Mouse (Mus musculus) liver, embryonic 14.5 days (tissue): ENCODE measurements at regions not wholly inside any gene's neighbourhood (a gene's known extent, or its start where the extent isn't known, plus 50 kb on each side); places are given as distances from the start of the nearest gene placed in this dataset.

Experiments
- ATAC-seq: fragments of 200-750 bp; cut with Nextera tagmentation; 2 replicates; pipeline ENCODE4 v1.8.0; 2017; ENCODE audit warnings: moderate number of reproducible peaks, mild to moderate bottlenecking, moderate library complexity; ENCODE audit not compliant: insufficient read depth
- DNase-seq, 3 experiments: peaks; one replicate each; pipeline ENCODE4 v3.0.0-alpha.2; 2012 to 2013; ENCODE audit warnings: low read depth in 3 of 3, low spot score in 3 of 3
- H3K27ac ChIP-seq: fragments of 300-500 bp; sonication (generic); 2 replicates; pipeline ENCODE4 v1.5.1; 2014; ENCODE audit warnings: moderate library complexity, mild to moderate bottlenecking, control low read depth, inconsistent platforms
- H3K27me3 ChIP-seq: fragments of 300-500 bp; sonication (generic); 2 replicates; pipeline ENCODE4 v1.6.1; 2014; ENCODE audit warnings: mild to moderate bottlenecking, low read length, moderate library complexity; ENCODE audit not compliant: control insufficient read depth, insufficient read depth
- H3K36me3 ChIP-seq: fragments of 300-500 bp; sonication (generic); replicated peaks from 2 replicates; pipeline ENCODE4 v1.6.1; 2014; ENCODE audit warnings: low read depth; ENCODE audit not compliant: control insufficient read depth, insufficient read depth
- H3K4me1 ChIP-seq, 2 experiments: fragments of 200-500 bp in 1 of 2; fragments of 300-500 bp in 1 of 2; sonication (generic) in 1 of 2; replicated peaks; 2 replicates each; pipeline ENCODE4 v1.6.1; 2012 to 2014; ENCODE audit warnings: antibody characterized with exemption in 1 of 2, inconsistent platforms in 1 of 2, low read length in 1 of 2; ENCODE audit not compliant: control insufficient read depth in 2 of 2, insufficient read depth in 2 of 2
- H3K4me2 ChIP-seq: fragments of 300-500 bp; sonication (generic); 2 replicates; pipeline ENCODE4 v1.6.1; 2014; ENCODE audit warnings: low read depth, mild to moderate bottlenecking, control low read depth, moderate library complexity
- H3K4me3 ChIP-seq, 2 experiments: fragments of 200-500 bp in 1 of 2; fragments of 300-500 bp in 1 of 2; sonication (generic) in 1 of 2; 2 replicates each; pipeline ENCODE4 v1.5.1; 2012 to 2014; ENCODE audit warnings: low read depth in 2 of 2, low read length in 2 of 2, mild to moderate bottlenecking in 2 of 2, control low read depth in 1 of 2, inconsistent platforms in 1 of 2, moderate library complexity in 1 of 2; ENCODE audit not compliant: insufficient read depth in 1 of 2
- H3K9ac ChIP-seq: fragments of 300-500 bp; sonication (generic); replicated peaks from 2 replicates; pipeline ENCODE4 v1.6.1; 2014; ENCODE audit warnings: mild to moderate bottlenecking, control low read depth, moderate library complexity
- H3K9me3 ChIP-seq: fragments of 300-500 bp; sonication (generic); 2 replicates; pipeline ENCODE4 v1.6.1; 2016; ENCODE audit warnings: low read length, mixed read lengths; ENCODE audit not compliant: control insufficient read depth
- CTCF ChIP-seq: IDR thresholded peaks from 2 replicates; pipeline ENCODE4 v1.5.1; 2016; ENCODE audit warnings: antibody characterized with exemption, low read depth, control low read depth
- EP300 ChIP-seq: IDR thresholded peaks from 2 replicates; pipeline ENCODE4 v1.6.1; 2016; ENCODE audit warnings: antibody characterized with exemption, low read depth
- WGBS: fragments of 180-500 bp; shearing (Covaris S2); extraction: QIAGEN DNeasy Blood & Tissue Kit; methylation state at CpG from one replicate; pipeline ENCODE4 v1.1.7; 2014; ENCODE audit not compliant: insufficient replicate concordance; 5-methylcytosine and 5-hydroxymethylcytosine counted together

DNA sequence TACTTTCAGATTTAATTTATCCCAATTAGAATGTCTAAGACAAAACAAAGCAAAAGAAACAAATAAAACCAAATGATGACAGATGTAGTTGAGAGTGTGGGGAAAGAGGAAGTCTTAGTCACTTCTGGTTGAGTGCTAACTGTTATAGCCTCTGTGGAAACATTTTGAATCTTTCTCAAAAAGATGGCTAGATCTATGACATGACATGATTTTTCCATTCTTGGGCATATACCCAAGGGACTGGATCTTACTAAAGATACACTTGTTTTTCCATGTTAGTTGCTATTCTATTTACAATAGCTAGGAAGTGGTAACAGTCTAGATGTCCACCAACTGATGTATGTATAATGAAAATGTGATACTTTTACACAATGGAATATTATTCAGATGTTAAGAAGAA lies 57.9 kb upstream of the Olfr1507 start:
- Histone ChIP-seq H3K4me2 (no peak overlapping the region), H3K27ac (no peak overlapping the region), H3K36me3 (no peaks in the 10 kb centered on the region), H3K4me3 (no peak overlapping the region), H3K9me3 (no peaks in the 10 kb centered on the region), H3K4me1 (no peaks in the 10 kb centered on the region), H3K9ac (no peak overlapping the region), H3K27me3 (no peaks in the 10 kb centered on the region)
- TF ChIP-seq CTCF = no peak
- no peak for TF ChIP-seq EP300
- ATAC-seq (no peak), DNase-seq (no peak)

DNA sequence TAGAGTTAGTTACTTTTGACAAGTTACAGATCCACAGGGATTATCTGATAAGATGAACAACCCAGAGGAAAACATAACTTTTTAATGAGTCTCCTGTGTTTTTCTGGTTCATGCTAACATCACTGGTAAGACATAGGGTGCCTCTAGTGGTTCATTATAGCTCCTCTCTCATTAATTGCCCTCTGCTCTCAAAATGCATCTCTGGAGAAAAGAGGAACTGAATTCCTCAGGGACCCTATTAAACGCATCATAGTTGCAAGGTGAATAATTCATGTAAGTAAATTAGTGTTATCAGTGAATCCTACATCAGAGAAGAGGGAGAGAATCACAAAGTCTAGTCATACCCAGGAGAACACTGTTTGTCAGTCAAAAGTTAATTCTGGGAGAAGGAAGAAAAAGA lies 52.4 kb upstream of the Olfr1507 start:
- TF ChIP-seq CTCF (no peak), EP300 (no peak)
- Histone ChIP-seq H3K4me1 (no peaks in the 10 kb centered on the region), H3K4me2 (no peak overlapping the region), H3K4me3 (no peak overlapping the region), H3K9ac (no peak overlapping the region), H3K9me3 (no peaks in the 10 kb centered on the region), H3K27me3 (no peaks in the 10 kb centered on the region), H3K27ac (no peak overlapping the region), H3K36me3 (no peaks in the 10 kb centered on the region)
- 37% methylated on average over 1 of the region's 1 CpGs for WGBS
- no peak for ATAC-seq
- no peak for DNase-seq
